Mouse (Mus musculus): ENCODE results near the gene Lrrtm4.

Lrrtm4 gene

GRCm38 (mm10) chr6:80720468-80720867, 701.8 kb downstream of the Lrrtm4 start:
- DNase-seq (ENCODE audit: low read depth, low spot score): no peak

- DNase-seq (ENCODE audit: low read depth, low spot score): no peak
Measured at GRCm38 (mm10) chr6:80733416-80733815, 714.7 kb downstream of the Lrrtm4 start.

DNA sequence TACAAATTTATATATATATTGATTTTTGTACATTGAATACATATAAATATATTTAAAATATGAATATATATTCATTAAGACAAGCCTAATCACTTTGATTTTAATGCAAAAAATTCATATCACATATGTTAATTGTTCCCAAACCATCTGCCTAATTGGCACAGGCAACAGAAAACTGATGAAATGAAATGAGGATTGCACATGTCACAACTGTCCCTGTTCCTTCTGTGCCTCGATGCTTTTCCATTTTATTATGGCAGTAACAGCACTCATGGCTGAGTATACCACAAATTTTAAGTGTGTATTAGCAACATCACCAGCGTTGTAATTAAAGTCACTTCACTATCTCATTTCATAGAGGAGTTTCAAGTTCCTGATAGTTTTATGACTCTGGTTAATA, 732.1 kb downstream of the Lrrtm4 start:
- DNase-seq (ENCODE audit: low read depth, low spot score): no peak

GRCm38 (mm10) chr6:80760641-80761204, 742.0 kb downstream of the Lrrtm4 start:
- no peak for DNase-seq (ENCODE audit: low read depth, low spot score)

- no peak for DNase-seq (ENCODE audit: low read depth, low spot score)
Measured at GRCm38 (mm10) chr6:80786282-80786681, 767.6 kb downstream of the Lrrtm4 start.

GRCm38 (mm10) chr6:80823753-80824152, 805.1 kb downstream of the Lrrtm4 start:
- no peak for DNase-seq (ENCODE audit: low read depth, low spot score)

GRCm38 (mm10) chr6:80839784-80840183, 821.1 kb downstream of the Lrrtm4 start:
- DNase-seq (ENCODE audit: low read depth, low spot score): no peak

- DNase-seq (ENCODE audit: low read depth, low spot score): no peak
Measured at GRCm38 (mm10) chr6:80845294-80845693, 826.6 kb downstream of the Lrrtm4 start.

DNA sequence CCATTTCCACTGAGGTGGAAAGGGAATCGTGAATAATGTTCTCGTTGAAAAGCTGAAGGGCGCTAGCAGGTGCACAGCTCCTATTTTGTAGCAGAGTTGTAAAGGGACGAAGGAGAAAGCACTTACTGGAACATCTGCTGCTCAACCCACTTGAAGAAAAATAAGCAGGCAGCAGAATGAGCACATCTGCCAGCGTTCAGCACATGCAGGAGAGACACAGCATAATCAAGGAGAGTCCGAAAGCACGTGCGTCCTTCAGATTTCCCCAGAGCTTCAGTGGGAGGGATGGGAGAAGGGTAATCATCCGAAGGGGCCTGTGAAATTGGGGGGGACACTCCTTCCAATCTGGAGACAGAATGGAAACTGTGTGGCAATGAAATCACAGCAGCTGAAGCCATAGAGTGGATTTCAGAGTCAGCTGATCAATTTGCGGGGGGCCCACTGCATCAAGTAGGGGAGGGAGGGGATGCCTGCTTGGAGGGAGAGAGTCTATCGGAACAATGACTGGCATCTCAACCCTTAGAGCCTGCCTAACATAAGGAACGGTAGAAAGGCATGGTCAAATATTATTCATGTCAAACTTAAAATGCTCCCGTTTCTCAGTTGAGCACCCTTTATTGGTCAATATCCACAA, 838.4 kb downstream of the Lrrtm4 start:
- no peak for DNase-seq (ENCODE audit: low read depth, low spot score)
